Mouse (Mus musculus): ENCODE results near the gene Farp2.

Farp2 gene

GRCm38 (mm10) chr1:93563224-93563623 lies 51.3 kb downstream of the Farp2 start:
- DNase-seq (ENCODE audit: low read depth, low spot score), result no peak

GRCm38 (mm10) chr1:93563649-93564048 lies 51.8 kb downstream of the Farp2 start:
- no peak for DNase-seq (ENCODE audit: low read depth, low spot score)

GRCm38 (mm10) chr1:93564781-93565180 lies 52.9 kb downstream of the Farp2 start:
- no peak for DNase-seq (ENCODE audit: low read depth, low spot score)

GRCm38 (mm10) chr1:93567013-93567412 lies 55.1 kb downstream of the Farp2 start:
- DNase-seq (ENCODE audit: low read depth, low spot score), result no peak

- no peak for DNase-seq (ENCODE audit: low read depth, low spot score)
These were observed 56.0 kb downstream of the Farp2 start for GRCm38 (mm10) chr1:93567717-93568497.

- DNase-seq (ENCODE audit: low read depth, low spot score), result no peak
These were observed 65.2 kb downstream of the Farp2 start for GRCm38 (mm10) chr1:93577066-93577465.

GRCm38 (mm10) chr1:93577861-93578260 lies 66.0 kb downstream of the Farp2 start:
- peak; percentile 13 for DNase-seq (ENCODE audit: low read depth, low spot score)

GRCm38 (mm10) chr1:93581545-93581944 lies 69.7 kb downstream of the Farp2 start:
- no peak for DNase-seq (ENCODE audit: low read depth, low spot score)

- no peak for DNase-seq (ENCODE audit: low read depth, low spot score)
These were observed 76.5 kb downstream of the Farp2 start for GRCm38 (mm10) chr1:93588346-93588745.

- peak; percentile 9 for DNase-seq (ENCODE audit: low read depth, low spot score)
These were observed 82.1 kb downstream of the Farp2 start for GRCm38 (mm10) chr1:93593960-93594359.

GRCm38 (mm10) chr1:93595916-93596315 lies 84.0 kb downstream of the Farp2 start:
- no peak for DNase-seq (ENCODE audit: low read depth, low spot score)

GRCm38 (mm10) chr1:93602911-93603310 lies 91.0 kb downstream of the Farp2 start:
- no peak for DNase-seq (ENCODE audit: low read depth, low spot score)

GRCm38 (mm10) chr1:93603921-93604320 lies 92.0 kb downstream of the Farp2 start:
- DNase-seq (ENCODE audit: low read depth, low spot score), result no peak

GRCm38 (mm10) chr1:93607090-93608083 lies 95.5 kb downstream of the Farp2 start:
- peak; percentile 19 for DNase-seq (ENCODE audit: low read depth, low spot score)

- DNase-seq (ENCODE audit: low read depth, low spot score), result no peak
These were observed 96.9 kb downstream of the Farp2 start for GRCm38 (mm10) chr1:93608696-93609245.

- DNase-seq (ENCODE audit: low read depth, low spot score), result no peak
These were observed 97.9 kb downstream of the Farp2 start for GRCm38 (mm10) chr1:93609762-93610161.

- no peak for DNase-seq (ENCODE audit: low read depth, low spot score)
These were observed 106.3 kb downstream of the Farp2 start for GRCm38 (mm10) chr1:93618059-93618748.

- DNase-seq (ENCODE audit: low read depth, low spot score), result no peak
These were observed 107.1 kb downstream of the Farp2 start for GRCm38 (mm10) chr1:93618948-93619347.

GRCm38 (mm10) chr1:93624502-93624901 lies 112.6 kb downstream of the Farp2 start:
- no peak for DNase-seq (ENCODE audit: low read depth, low spot score)

- no peak for DNase-seq (ENCODE audit: low read depth, low spot score)
These were observed 118.9 kb downstream of the Farp2 start for GRCm38 (mm10) chr1:93630796-93631195.

GRCm38 (mm10) chr1:93632723-93633122 lies 120.8 kb downstream of the Farp2 start:
- DNase-seq (ENCODE audit: low read depth, low spot score), result no peak

Data from A20 (cell line).